Mouse (Mus musculus) hindbrain, embryonic 15.5 days (tissue): ENCODE results near the gene Gm7694. TPM values are rescaled to one million over a fixed set of nuclear protein-coding genes. Genes with fewer than 3 reads are reported as not detected.

Source experiments
- ATAC-seq: fragments of 200-750 bp; cut with Nextera tagmentation; 2 replicates; pipeline ENCODE4 v1.8.0; 2017; ENCODE audit warnings: low read depth, moderate number of reproducible peaks, moderate TSS enrichment; ENCODE audit not compliant: low FRiP score
- H3K27ac ChIP-seq: fragments of 300-500 bp; sonication (generic); replicated peaks from 2 replicates; pipeline ENCODE4 v1.5.1; 2015; ENCODE audit warnings: mild to moderate bottlenecking, inconsistent platforms
- H3K27me3 ChIP-seq: fragments of 300-500 bp; sonication (generic); 2 replicates; pipeline ENCODE4 v1.6.1; 2015; ENCODE audit warnings: control low read depth, inconsistent platforms
- H3K36me3 ChIP-seq: fragments of 300-500 bp; sonication (generic); 2 replicates; pipeline ENCODE4 v1.6.1; 2015; ENCODE audit warnings: control low read depth, inconsistent platforms
- H3K4me1 ChIP-seq: fragments of 300-500 bp; sonication (generic); replicated peaks from 2 replicates; pipeline ENCODE4 v1.6.1; 2015; ENCODE audit warnings: control low read depth, inconsistent platforms
- H3K4me2 ChIP-seq: fragments of 300-500 bp; sonication (generic); 2 replicates; pipeline ENCODE4 v1.6.1; 2015; ENCODE audit warnings: moderate library complexity, mild to moderate bottlenecking, inconsistent platforms
- H3K4me3 ChIP-seq: fragments of 300-500 bp; sonication (generic); 2 replicates; pipeline ENCODE4 v1.5.1; 2015; ENCODE audit warnings: mild to moderate bottlenecking, inconsistent platforms
- H3K9ac ChIP-seq: fragments of 300-500 bp; sonication (generic); 2 replicates; pipeline ENCODE4 v1.6.1; 2015; ENCODE audit warnings: inconsistent platforms
- H3K9me3 ChIP-seq: fragments of 300-500 bp; sonication (generic); 2 replicates; pipeline ENCODE4 v1.6.1; 2016; ENCODE audit warnings: control low read depth, inconsistent platforms
- WGBS: fragments of 180-500 bp; shearing (Covaris S2); methylation state at CpG from one replicate; pipeline ENCODE4 v1.1.7; 2015; 5-methylcytosine and 5-hydroxymethylcytosine counted together
- polyA plus RNA-seq: library from polyadenylated mRNA; unstranded; fragments of >200 nt; fragmentation: Nextera tagmentation; extraction: Ambion mirVana; gene quantifications from 2 replicates; pipeline ENCODE4 v1.2.1, GENCODE M21; 2015

Gm7694 gene
- polyA plus RNA-seq, 1 experiment from 2014 or later = 2.6 TPM

DNA sequence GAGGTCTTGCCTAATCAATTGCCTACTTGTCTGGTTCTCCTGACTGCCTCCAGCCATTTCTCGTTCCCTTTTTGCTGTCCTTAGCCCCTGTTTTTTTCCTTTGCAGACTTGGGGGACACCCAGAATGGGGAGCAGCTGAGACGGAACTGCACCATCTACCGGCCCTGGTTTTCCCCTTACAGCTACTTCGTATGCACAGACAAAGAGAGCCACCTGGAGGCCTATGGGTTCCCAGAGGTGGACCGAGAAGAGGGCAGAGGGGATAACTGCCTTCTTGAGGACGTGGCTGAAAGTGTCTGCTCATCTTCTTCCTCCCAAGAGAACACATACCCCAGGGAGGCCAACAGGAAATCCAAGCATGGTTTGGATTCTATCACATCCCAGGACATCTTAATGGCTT is 5.3 kb upstream of the Gm7694 start:
- no peaks in the 10 kb centered on the region for H3K4me1 ChIP-seq
- no peaks in the 10 kb centered on the region for H3K9me3 ChIP-seq
- no peaks in the 10 kb centered on the region for H3K36me3 ChIP-seq
- WGBS = 74% methylated on average over 6 of the region's 6 CpGs
- H3K27me3 ChIP-seq = no peaks in the 10 kb centered on the region
- H3K27ac ChIP-seq = no peak overlapping the region
- H3K4me3 ChIP-seq = no peak overlapping the region
- ATAC-seq = no peak
- H3K4me2 ChIP-seq = no peak overlapping the region
- H3K9ac ChIP-seq = no peak overlapping the region

DNA sequence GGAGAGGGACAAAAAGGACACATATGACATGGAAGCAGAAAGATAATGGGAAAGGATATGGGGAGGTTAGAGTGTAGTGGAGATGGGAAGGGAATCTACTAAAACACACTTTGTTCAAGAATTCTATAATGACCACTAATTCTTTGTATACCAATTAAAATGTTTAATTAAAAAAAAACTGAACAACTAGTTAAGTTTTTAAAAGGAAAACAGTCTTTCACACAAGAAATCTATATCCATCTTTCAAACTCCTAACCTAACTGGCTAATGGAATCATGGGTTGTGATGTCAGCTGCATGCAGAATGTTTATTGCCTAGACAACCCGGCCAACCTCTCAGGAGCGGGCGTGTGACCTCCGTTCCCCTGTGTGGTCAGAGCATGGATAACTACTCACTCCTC is 2.4 kb upstream of the Gm7694 start, which contains the start of gene Spata46:
Gene Spata46, plus strand, starts transcription at position 301 of the 400 bp plus-strand sequence.
- H3K4me1 ChIP-seq = no peaks in the 10 kb centered on the region
- no peak for ATAC-seq
- no peak within 1 kb of the TSS for H3K4me3 ChIP-seq
- H3K36me3 ChIP-seq = no peaks in the 10 kb centered on the region
- no peak within 1 kb of the TSS for H3K27ac ChIP-seq
- no peak within 1 kb of the TSS for H3K4me2 ChIP-seq
- 95% methylated on average over 4 of the region's 4 CpGs for WGBS
- no peak within 1 kb of the TSS for H3K9ac ChIP-seq
- no peaks in the 10 kb centered on the region for H3K27me3 ChIP-seq
- no peaks in the 10 kb centered on the region for H3K9me3 ChIP-seq

DNA sequence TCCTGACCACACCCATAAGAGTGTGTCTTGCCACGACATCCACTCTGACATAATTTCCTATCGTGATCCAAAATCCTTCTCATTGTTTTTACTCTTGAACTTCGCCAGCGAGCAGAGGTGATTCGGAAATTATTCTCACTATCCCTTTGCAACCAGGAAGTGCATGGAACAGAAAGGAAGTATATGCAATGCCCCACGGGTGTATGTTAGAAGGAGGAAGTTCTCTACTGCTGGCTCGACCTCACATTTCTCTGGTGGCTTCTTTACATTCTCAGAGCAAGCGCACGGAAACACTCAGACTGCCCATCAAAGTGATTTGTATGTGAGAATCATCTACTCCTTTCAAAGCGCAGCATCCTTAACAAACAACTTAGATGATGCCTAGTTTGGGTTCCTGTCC is 1.1 kb downstream of the Gm7694 start:
- no peak overlapping the region for H3K27ac ChIP-seq
- H3K4me2 ChIP-seq = no peak overlapping the region
- H3K27me3 ChIP-seq = no peaks in the 10 kb centered on the region
- H3K4me3 ChIP-seq = no peak overlapping the region
- ATAC-seq = no peak
- H3K9ac ChIP-seq = no peak overlapping the region
- H3K4me1 ChIP-seq = no peaks in the 10 kb centered on the region
- H3K9me3 ChIP-seq = no peaks in the 10 kb centered on the region
- H3K36me3 ChIP-seq = no peaks in the 10 kb centered on the region
- WGBS = 93% methylated on average over 10 of the region's 10 CpGs

DNA sequence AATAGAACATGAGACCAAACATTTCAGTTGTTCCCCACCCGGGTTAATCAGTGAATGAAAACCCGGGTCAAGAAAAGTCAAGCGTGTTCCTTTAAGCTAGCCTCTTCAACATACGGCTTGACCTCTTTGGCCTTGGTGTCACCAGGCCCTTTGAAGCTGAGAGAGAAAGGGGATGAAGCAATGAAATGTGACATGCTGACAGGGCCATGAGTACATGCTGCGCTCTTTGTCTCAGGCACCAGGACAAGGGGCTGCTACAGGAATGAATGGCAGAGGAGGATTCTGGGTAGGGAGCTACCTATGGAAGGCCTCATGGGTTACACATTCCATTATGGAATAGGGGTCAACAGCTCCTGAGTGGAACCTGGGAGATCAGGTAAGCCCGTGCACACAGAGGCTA is 3.0 kb downstream of the Gm7694 start:
- H3K4me3 ChIP-seq = no peak overlapping the region
- no peaks in the 10 kb centered on the region for H3K36me3 ChIP-seq
- no peaks in the 10 kb centered on the region for H3K27me3 ChIP-seq
- H3K9me3 ChIP-seq = no peaks in the 10 kb centered on the region
- H3K9ac ChIP-seq = no peak overlapping the region
- no peak overlapping the region for H3K4me2 ChIP-seq
- 39% methylated on average over 6 of the region's 6 CpGs for WGBS
- H3K4me1 ChIP-seq = no peaks in the 10 kb centered on the region
- no peak overlapping the region for H3K27ac ChIP-seq
- ATAC-seq = no peak

DNA sequence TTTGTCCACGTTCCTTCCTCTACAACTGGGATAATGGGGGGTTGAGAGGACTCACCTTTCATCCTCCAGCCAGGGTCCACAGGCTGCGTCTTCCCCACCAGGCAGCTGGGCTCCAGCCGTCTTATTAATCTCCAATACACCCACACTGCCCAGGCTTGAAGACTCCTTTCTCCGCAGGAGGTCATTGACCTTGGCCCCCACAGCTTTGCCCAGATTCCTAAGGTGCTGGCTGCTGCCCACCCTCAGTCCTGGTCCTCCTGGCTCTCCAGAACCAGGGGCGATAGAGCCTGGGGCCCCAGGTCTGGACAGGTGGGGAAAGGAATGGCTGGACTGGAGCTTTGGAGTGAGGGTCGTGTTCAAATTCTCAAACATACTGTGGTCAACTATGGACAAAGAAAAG is 3.7 kb downstream of the Gm7694 start:
- 71% methylated on average over 6 of the region's 6 CpGs for WGBS
- Histone ChIP-seq H3K27ac (no peak overlapping the region), H3K27me3 (no peaks in the 10 kb centered on the region), H3K9me3 (no peaks in the 10 kb centered on the region), H3K4me1 (no peaks in the 10 kb centered on the region), H3K4me2 (no peak overlapping the region), H3K9ac (no peak overlapping the region), H3K36me3 (no peaks in the 10 kb centered on the region), H3K4me3 (no peak overlapping the region)
- no peak for ATAC-seq

DNA sequence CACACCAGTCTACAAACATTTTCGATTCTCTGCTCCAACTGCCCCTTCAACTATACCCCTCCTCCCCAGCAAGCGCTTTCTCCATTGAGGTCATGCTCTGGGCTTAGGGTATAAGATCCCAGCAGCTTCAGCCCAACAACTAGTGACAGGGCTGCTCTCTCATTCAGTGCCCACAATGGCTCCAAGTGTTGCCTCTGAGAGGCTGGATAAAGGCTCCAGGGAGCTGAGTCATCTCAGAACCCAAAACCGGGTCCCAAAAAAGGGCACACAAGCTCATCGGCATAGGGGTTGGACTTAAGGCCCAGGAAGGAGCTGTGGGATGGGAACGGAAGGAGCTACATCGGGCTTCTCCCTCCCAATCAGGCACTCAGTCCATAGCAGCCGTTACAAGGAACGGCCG is 4.4 kb downstream of the Gm7694 start:
- H3K9ac ChIP-seq = no peak overlapping the region
- no peak overlapping the region for H3K4me3 ChIP-seq
- no peak overlapping the region for H3K27ac ChIP-seq
- no peaks in the 10 kb centered on the region for H3K27me3 ChIP-seq
- H3K4me2 ChIP-seq = no peak overlapping the region
- no peak for ATAC-seq
- H3K9me3 ChIP-seq = no peaks in the 10 kb centered on the region
- H3K4me1 ChIP-seq = no peaks in the 10 kb centered on the region
- H3K36me3 ChIP-seq = no peaks in the 10 kb centered on the region
- WGBS = 94% methylated on average over 9 of the region's 9 CpGs

DNA sequence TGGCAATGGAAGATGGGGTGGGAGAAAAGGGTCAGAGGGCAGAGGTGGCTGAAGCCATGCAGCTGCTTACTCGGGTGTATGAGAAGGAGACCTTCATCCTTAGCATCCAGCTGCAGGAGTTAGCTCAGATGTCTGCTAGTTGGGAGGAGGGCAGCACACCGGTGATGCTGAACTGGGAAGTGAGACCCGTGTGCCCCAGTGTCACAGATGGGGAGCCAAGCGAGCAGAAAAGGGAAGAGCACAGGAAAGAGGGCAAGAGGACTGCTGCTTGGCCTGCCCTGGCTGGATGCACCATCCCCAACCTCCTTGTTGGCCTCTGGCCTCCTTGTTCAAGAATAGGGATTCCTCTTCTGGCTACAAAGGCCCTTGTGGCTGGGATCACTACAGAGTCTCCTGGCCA is 6.6 kb downstream of the Gm7694 start:
- H3K4me1 ChIP-seq = no peaks in the 10 kb centered on the region
- no peak overlapping the region for H3K27ac ChIP-seq
- H3K4me3 ChIP-seq = no peak overlapping the region
- no peaks in the 10 kb centered on the region for H3K9me3 ChIP-seq
- no peak overlapping the region for H3K9ac ChIP-seq
- no peaks in the 10 kb centered on the region for H3K27me3 ChIP-seq
- 74% methylated on average over 4 of the region's 4 CpGs for WGBS
- H3K36me3 ChIP-seq = no peaks in the 10 kb centered on the region
- no peak overlapping the region for H3K4me2 ChIP-seq
- ATAC-seq = no peak

DNA sequence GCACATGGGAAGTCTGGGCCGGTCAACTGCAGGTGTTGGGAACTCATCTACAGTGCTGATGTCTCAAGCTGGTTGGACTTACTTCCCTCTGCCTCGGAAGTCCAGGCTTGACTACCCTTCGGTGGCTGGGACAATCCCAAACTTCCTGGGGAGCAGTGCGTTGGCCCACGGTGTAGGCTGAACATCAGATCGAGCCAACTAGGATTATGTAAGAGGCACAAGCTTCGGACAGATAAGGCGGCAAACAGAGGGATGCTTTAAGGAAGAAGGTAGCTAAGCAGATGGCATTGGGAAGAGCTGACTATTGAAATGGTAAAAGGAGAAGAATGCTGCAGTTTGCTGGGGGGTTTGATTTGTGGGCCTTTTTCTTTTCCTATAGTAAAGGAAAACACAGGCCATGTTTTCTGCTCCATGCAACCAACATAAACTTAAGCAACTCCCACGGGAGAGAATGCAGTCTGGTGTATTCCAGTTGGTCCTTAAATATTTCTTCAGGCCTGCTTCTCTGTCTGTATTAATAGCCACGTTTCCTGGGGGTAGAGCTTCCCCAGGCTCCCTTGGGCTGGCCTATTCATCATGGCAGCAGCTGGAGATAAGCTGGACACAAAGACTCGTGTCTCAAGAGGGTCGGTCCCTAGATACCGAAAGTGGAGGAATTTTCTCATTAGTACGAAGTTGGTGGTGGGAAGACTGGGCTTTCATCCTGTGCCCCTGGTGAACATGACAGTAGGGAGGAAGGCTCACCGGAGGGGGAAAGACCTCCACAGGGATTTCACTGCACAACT is 11.2 kb downstream of the Gm7694 start:
- ATAC-seq = no peak
- Histone ChIP-seq H3K4me1 (no peaks in the 10 kb centered on the region), H3K9me3 (no peaks in the 10 kb centered on the region), H3K4me2 (no peak overlapping the region), H3K36me3 (no peaks in the 10 kb centered on the region), H3K9ac (no peak overlapping the region), H3K4me3 (no peak overlapping the region), H3K27ac (no peak overlapping the region), H3K27me3 (no peaks in the 10 kb centered on the region)
- 61% methylated on average over 15 of the region's 15 CpGs for WGBS

DNA sequence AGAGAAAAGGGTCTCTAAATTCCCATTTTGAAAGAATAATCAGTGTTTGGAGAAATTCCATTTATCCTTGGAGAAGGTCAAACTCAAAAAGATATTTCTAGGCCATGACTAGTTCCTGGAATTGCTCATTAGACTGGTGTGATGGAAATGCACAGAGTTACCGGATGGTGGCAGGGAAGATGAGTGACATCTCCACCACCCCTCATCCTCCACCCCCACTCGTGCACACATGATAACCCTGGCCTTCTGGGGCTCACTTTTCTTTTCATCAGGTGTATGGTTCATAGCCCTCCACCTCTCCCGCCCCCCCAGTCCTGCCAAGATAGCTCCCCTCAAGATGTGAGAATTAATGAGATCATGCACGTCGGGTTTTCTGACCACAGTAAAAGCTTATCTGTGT is 12.9 kb downstream of the Gm7694 start:
- Histone ChIP-seq H3K9me3 (no peaks in the 10 kb centered on the region), H3K4me2 (no peak overlapping the region), H3K4me3 (no peak overlapping the region), H3K9ac (no peak overlapping the region), H3K4me1 (no peaks in the 10 kb centered on the region), H3K27me3 (no peaks in the 10 kb centered on the region), H3K36me3 (no peaks in the 10 kb centered on the region), H3K27ac (no peak overlapping the region)
- 79% methylated on average over 5 of the region's 5 CpGs for whole genome bisulfite sequencing
- no peak for ATAC-seq

DNA sequence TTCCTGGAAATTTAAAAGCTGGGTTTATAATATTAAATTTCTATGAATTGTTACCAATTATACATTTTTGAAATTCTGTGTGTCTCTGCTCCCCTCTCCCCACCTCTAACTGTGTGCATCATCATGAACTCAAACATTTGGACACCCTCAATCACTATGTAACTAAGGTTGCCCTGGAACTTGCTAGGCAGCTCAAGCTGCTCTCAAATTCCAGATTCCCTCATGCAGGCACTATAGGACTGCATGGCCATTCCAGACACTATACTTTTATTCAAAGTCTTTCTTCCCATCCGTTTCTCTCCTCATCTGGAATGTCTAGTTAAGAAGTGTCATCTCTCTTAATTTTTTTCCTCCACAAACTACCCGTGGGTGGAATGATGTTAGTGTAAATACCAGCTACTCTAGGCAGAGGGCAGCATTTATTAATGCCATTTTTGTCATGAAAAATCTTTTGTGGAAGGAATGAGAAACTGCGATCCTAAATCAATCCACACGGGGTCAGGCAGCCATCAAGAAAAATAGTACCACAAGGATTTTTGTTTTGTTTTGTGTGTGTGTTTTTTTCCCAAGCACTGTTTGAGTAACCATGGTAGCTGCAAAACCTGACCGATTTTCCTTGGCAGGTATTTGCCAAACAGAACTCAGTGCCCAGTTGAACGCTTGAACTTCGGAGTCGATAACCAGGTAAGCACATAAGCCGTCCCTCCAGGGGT is 13.7 kb downstream of the Gm7694 start:
- Histone ChIP-seq H3K9me3 (no peaks in the 10 kb centered on the region), H3K4me1 (no peaks in the 10 kb centered on the region), H3K27me3 (no peaks in the 10 kb centered on the region), H3K27ac (no peak overlapping the region), H3K4me2 (peak overlapping the region; percentile 18), H3K36me3 (no peaks in the 10 kb centered on the region), H3K9ac (no peak overlapping the region), H3K4me3 (no peak overlapping the region)
- 31% methylated on average over 9 of the region's 9 CpGs for WGBS
- peak; percentile 72; the same call in 1 of the 2 replicates for ATAC-seq

DNA sequence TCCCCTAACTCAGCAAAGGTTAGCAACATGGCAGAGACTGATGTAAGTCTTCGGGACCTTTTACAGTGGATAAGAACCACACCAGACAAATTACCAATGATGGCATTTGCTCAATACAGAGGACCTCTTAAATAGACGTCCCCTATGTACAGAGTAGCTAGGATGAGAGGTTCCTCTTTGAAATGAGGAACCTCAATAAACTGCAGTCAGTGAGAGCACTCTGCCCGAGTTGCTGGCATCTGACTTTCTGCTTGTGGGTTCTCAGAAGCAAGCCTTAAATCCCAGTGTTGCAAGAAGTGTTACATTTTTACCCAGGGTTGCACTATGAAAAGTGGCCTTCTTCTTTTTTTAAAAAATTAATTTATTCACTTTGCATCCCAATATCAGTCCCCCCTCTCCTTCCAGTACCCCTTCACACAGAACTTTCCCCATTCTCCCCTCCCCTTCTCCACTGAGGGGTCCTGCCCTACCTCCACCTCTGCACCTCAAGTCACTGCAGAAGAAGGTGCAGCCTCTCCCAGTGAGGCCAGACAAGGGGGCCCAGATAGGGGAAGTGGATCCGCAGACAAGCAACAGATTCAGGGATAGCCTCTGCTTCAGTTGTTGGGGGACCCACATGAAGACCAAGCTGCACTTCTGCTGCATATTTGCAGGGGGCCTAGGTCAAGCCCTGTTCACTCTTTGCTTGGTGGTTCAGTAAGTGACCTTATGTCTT is 23.6 kb downstream of the Gm7694 start:
- no peak overlapping the region for H3K4me3 ChIP-seq
- H3K9ac ChIP-seq = no peak overlapping the region
- H3K4me2 ChIP-seq = no peak overlapping the region
- no peak overlapping the region for H3K27ac ChIP-seq
- WGBS = 71% methylated on average over 4 of the region's 4 CpGs
- H3K9me3 ChIP-seq = no peaks in the 10 kb centered on the region
- no peaks in the 10 kb centered on the region for H3K36me3 ChIP-seq
- ATAC-seq = no peak
- no peaks in the 10 kb centered on the region for H3K27me3 ChIP-seq
- no peaks in the 10 kb centered on the region for H3K4me1 ChIP-seq

DNA sequence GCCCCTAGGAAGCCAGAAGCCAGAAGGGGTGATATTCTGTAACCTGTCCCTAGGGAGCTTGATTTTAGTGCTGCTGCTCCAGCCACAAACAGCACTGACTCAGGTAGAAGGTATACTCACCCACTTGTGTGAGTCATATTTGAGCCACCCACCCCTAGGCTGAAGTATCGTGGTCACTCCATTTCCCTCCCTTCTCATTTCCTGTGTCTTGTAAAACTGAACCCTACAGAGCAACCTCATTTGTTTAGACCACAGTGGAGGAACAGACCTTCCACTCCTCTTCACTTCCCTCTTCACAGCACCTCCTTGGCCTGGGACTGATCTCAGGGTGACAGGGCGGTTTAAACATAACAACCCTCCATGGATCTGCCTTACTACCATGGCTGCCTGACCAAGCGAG is 29.1 kb downstream of the Gm7694 start, which contains the start of gene Sh2d1b1:
Gene Sh2d1b1, plus strand, starts transcription at position 305 of the 400 bp plus-strand sequence.
- Histone ChIP-seq H3K36me3 (no peaks in the 10 kb centered on the region), H3K9ac (no peak within 1 kb of the TSS), H3K4me3 (no peak within 1 kb of the TSS), H3K27ac (no peak within 1 kb of the TSS), H3K4me1 (no peaks in the 10 kb centered on the region), H3K27me3 (no peaks in the 10 kb centered on the region), H3K4me2 (no peak within 1 kb of the TSS), H3K9me3 (no peaks in the 10 kb centered on the region)
- no peak for ATAC-seq
- 89% methylated on average over 3 of the region's 3 CpGs for WGBS
